14 mouse cellular contexts compared by ENCODE assay signal in genomic region chr9:42846139-42846538, GRCm38 (mm10).
"Had no signal": no experiment of that assay in that cellular context is flagged by ENCODE, and none has a peak within 500 bp of the region (broad histone marks: within the 10 kb centered on the region; RNA-seq: fewer than 3 reads in every experiment).

No protein-coding gene starts in this region.

- H3K36me3 ChIP-seq: midbrain, embryonic 13.5 days; midbrain, embryonic 15.5 days; neural tube, embryonic 12.5 days; stomach, embryonic 15.5 days had no signal

- H3K4me1 ChIP-seq: megakaryocyte, embryonic 14.5 days; stomach, embryonic 15.5 days had no signal

- H3K9ac ChIP-seq: lung, embryonic 14.5 days; midbrain, embryonic 13.5 days; midbrain, embryonic 15.5 days; neural tube, embryonic 12.5 days; stomach, embryonic 15.5 days had no signal

- H3K27me3 ChIP-seq: midbrain, embryonic 13.5 days; midbrain, embryonic 15.5 days; stomach, embryonic 15.5 days had no signal

- H3K4me3 ChIP-seq: megakaryocyte, embryonic 14.5 days; midbrain, embryonic 13.5 days; midbrain, embryonic 15.5 days; neural tube, embryonic 12.5 days; stomach, embryonic 15.5 days had no signal

- ATAC-seq: midbrain, embryonic 13.5 days; midbrain, embryonic 15.5 days had no signal

- DNase-seq: lung, adult 18-20 months; lung, embryonic 14.5 days; lung, postnatal 14 days; lung, postnatal 36 days; right cerebral cortex, postnatal 14 days; thymus, adult 2 months; thymus, postnatal 25 days; thymus, postnatal 4 days had no signal

- H3K27ac ChIP-seq: midbrain, embryonic 13.5 days; midbrain, embryonic 15.5 days; neural tube, embryonic 12.5 days; stomach, embryonic 15.5 days; stomach, postnatal 0 days had no signal
